ENCODE assay signal across 8 mouse cellular contexts in the genomic region with DNA sequence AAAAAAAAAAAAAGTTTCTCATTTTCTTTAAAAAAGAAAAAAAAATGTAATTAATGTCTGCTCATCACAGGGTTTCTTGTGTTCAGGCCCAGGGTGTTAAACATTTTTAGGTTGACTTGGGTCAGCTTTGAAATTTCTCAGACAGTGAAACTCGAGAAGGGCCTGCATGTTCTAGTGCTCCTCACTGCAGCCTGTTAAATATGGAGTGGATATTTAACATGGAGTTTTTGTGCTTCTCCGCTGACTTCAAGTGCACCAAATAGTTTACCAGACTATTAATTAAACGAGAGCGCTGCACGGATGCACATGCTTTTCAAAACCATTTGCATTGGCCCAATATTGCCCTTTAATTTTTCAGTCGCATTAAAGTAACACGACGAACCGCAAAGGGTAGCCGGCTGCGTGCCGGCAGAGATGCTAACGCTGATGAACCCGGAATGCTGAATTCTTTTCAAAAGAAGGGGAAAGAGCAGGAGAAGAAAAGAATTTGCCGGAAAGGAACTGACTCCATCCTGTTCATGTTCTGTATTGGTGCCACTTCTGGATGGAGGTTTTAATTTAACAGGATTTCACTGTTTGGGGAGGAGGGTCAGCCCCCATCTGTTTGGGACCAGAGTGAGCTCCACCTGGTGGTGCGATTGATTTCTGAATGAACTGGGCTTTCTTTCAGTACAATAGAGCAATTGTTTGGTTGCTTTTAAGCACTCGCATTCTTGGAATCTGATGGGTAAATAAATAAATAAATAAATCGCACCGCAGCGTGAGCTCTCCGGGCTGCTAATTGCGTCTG.
DNase-seq lines count a peak whose midpoint lies in the region; ATAC-seq and TF ChIP-seq lines count a peak whose summit lies in the region.

No protein-coding gene starts in this region.

- peak; percentile 29; the same call in 1 of the 2 replicates for TF ChIP-seq CTCF in embryonic fibroblast, embryonic 13.5 days (IDR thresholded peaks at IDR 0.05; ENCODE audit: borderline replicate concordance, insufficient read depth, low read length)

- WGBS in heart, embryonic 11.5 days (ENCODE audit: insufficient replicate concordance): 38% methylated on average over 22 of the region's 22 CpGs
- WGBS in midbrain, embryonic 16.5 days: 13% methylated on average over 22 of the region's 22 CpGs

- no peaks in the 10 kb centered on the region; the same call in 1 of the 2 replicates for H3K4me1 ChIP-seq in heart, embryonic 11.5 days (ENCODE audit: control insufficient read depth, insufficient read depth, low read length)
- H3K4me1 ChIP-seq in embryonic fibroblast, embryonic 13.5 days (ENCODE audit: control insufficient read depth, insufficient read depth, low read length): peaks cover 2% of the 10 kb centered on the region; the same call in 1 of the 2 replicates
- H3K4me1 ChIP-seq in midbrain, embryonic 16.5 days (ENCODE audit: control insufficient read depth, insufficient read depth, low read length): peaks cover 7% of the 10 kb centered on the region; the same call in 1 of the 2 replicates

- peak overlapping the region; percentile 60 for H3K4me2 ChIP-seq in heart, embryonic 11.5 days
- H3K4me2 ChIP-seq in midbrain, embryonic 16.5 days (ENCODE audit: low read length): peak overlapping the region; percentile 56

- H3K36me3 ChIP-seq in heart, embryonic 11.5 days (ENCODE audit: control insufficient read depth, insufficient read depth, low read length): no peaks in the 10 kb centered on the region
- no peaks in the 10 kb centered on the region for H3K36me3 ChIP-seq in midbrain, embryonic 16.5 days (ENCODE audit: control insufficient read depth, insufficient read depth, low read length)

- H3K9me3 ChIP-seq in heart, embryonic 11.5 days (replicated peaks; ENCODE audit: control insufficient read depth, low read length): no peaks in the 10 kb centered on the region
- H3K9me3 ChIP-seq in midbrain, embryonic 16.5 days (replicated peaks; ENCODE audit: control insufficient read depth, low read length, poor library complexity, severe bottlenecking): no peaks in the 10 kb centered on the region

- H3K9ac ChIP-seq in heart, embryonic 11.5 days (ENCODE audit: low read depth, low read length): no peak overlapping the region
- peak overlapping the region; percentile 31; the same call in 1 of the 2 replicates for H3K9ac ChIP-seq in midbrain, embryonic 16.5 days (ENCODE audit: low read depth, low read length)

- peak overlapping the region; percentile 20; the same call in 1 of the 2 replicates for H3K4me3 ChIP-seq in heart, embryonic 11.5 days (ENCODE audit: low read depth, low read length)
- peak overlapping the region; percentile 25; the same call in 1 of the 2 replicates for H3K4me3 ChIP-seq in embryonic fibroblast, embryonic 13.5 days (ENCODE audit: insufficient read depth, low read length)
- H3K4me3 ChIP-seq in midbrain, embryonic 16.5 days (ENCODE audit: low read depth, low read length): peak overlapping the region; percentile 35

- intact Hi-C loops in heart, postnatal 14 days (cut with DNase I): no loop called here

- no peak for ATAC-seq in heart, embryonic 11.5 days (replicated peaks; ENCODE audit: insufficient number of reproducible peaks, low FRiP score, low TSS enrichment)
- ATAC-seq in midbrain, embryonic 16.5 days: peak; percentile 72
- no peak for ATAC-seq in granulocyte monocyte progenitor cell, adult 5-6 weeks (replicated peaks; ENCODE audit: poor library complexity, severe bottlenecking)

- no peak for DNase-seq in heart, postnatal 14 days
- DNase-seq in Muller cell, postnatal 12 days (ENCODE audit: inconsistent ontology term): peak; percentile 86
- DNase-seq in kidney, postnatal 4 days: peak; percentile 43 to 57
- DNase-seq in urinary bladder, postnatal 10 days (ENCODE audit: low spot score): no peak

- no peaks in the 10 kb centered on the region for H3K27me3 ChIP-seq in heart, embryonic 11.5 days (ENCODE audit: control insufficient read depth, insufficient read depth, low read length)
- H3K27me3 ChIP-seq in midbrain, embryonic 16.5 days (ENCODE audit: control insufficient read depth, insufficient read depth, low read depth, low read length): no peaks in the 10 kb centered on the region

- TF ChIP-seq POLR2A in embryonic fibroblast, embryonic 13.5 days (IDR thresholded peaks at IDR 0.05; ENCODE audit: low read depth, low read length): no peak

- no peak overlapping the region for H3K27ac ChIP-seq in heart, embryonic 11.5 days (ENCODE audit: low read depth, low read length)
- H3K27ac ChIP-seq in embryonic fibroblast, embryonic 13.5 days (ENCODE audit: insufficient read depth, low read length): no peak overlapping the region
- no peak overlapping the region for H3K27ac ChIP-seq in midbrain, embryonic 16.5 days (ENCODE audit: low read length)

Comparison
In these comparisons a context has a peak if more than half of its experiments do, and no peak if none do; other contexts are left out.
1. DNase-seq: peak in Muller cell, postnatal 12 days (single experiment) and kidney, postnatal 4 days (2 of 2); none in heart, postnatal 14 days (0 of 2) and urinary bladder, postnatal 10 days (single experiment).
2. Peak in every context shown above with its lines, with median percentiles within 50 percentile points of each other: H3K4me3 ChIP-seq.